Mouse (Mus musculus) hindbrain, embryonic 15.5 days (tissue): ENCODE data around the gene Olfr666. TPM values are rescaled to one million over a fixed set of nuclear protein-coding genes. Genes with fewer than 3 reads are reported as not detected.
"Not testable (repeated sequence)": the region's sequence is repeated elsewhere in the genome, so short reads cannot be mapped to it uniquely, and the experiment has no call there.

ENCODE experiments used
- ATAC-seq: fragments of 200-750 bp; cut with Nextera tagmentation; 2 replicates; pipeline ENCODE4 v1.8.0; 2017; ENCODE audit warnings: low read depth, moderate number of reproducible peaks, moderate TSS enrichment; ENCODE audit not compliant: low FRiP score
- H3K27ac ChIP-seq: fragments of 300-500 bp; sonication (generic); replicated peaks from 2 replicates; pipeline ENCODE4 v1.5.1; 2015; ENCODE audit warnings: mild to moderate bottlenecking, inconsistent platforms
- H3K27me3 ChIP-seq: fragments of 300-500 bp; sonication (generic); 2 replicates; pipeline ENCODE4 v1.6.1; 2015; ENCODE audit warnings: control low read depth, inconsistent platforms
- H3K36me3 ChIP-seq: fragments of 300-500 bp; sonication (generic); 2 replicates; pipeline ENCODE4 v1.6.1; 2015; ENCODE audit warnings: control low read depth, inconsistent platforms
- H3K4me1 ChIP-seq: fragments of 300-500 bp; sonication (generic); replicated peaks from 2 replicates; pipeline ENCODE4 v1.6.1; 2015; ENCODE audit warnings: control low read depth, inconsistent platforms
- H3K4me2 ChIP-seq: fragments of 300-500 bp; sonication (generic); 2 replicates; pipeline ENCODE4 v1.6.1; 2015; ENCODE audit warnings: moderate library complexity, mild to moderate bottlenecking, inconsistent platforms
- H3K4me3 ChIP-seq: fragments of 300-500 bp; sonication (generic); 2 replicates; pipeline ENCODE4 v1.5.1; 2015; ENCODE audit warnings: mild to moderate bottlenecking, inconsistent platforms
- H3K9ac ChIP-seq: fragments of 300-500 bp; sonication (generic); 2 replicates; pipeline ENCODE4 v1.6.1; 2015; ENCODE audit warnings: inconsistent platforms
- H3K9me3 ChIP-seq: fragments of 300-500 bp; sonication (generic); 2 replicates; pipeline ENCODE4 v1.6.1; 2016; ENCODE audit warnings: control low read depth, inconsistent platforms
- WGBS: fragments of 180-500 bp; shearing (Covaris S2); methylation state at CpG from one replicate; pipeline ENCODE4 v1.1.7; 2015; 5-methylcytosine and 5-hydroxymethylcytosine counted together
- polyA plus RNA-seq: library from polyadenylated mRNA; unstranded; fragments of >200 nt; fragmentation: Nextera tagmentation; extraction: Ambion mirVana; gene quantifications from 2 replicates; pipeline ENCODE4 v1.2.1, GENCODE M21; 2015

The Olfr666 gene
- polyA plus RNA-seq = not detected in 2 replicates

DNA sequence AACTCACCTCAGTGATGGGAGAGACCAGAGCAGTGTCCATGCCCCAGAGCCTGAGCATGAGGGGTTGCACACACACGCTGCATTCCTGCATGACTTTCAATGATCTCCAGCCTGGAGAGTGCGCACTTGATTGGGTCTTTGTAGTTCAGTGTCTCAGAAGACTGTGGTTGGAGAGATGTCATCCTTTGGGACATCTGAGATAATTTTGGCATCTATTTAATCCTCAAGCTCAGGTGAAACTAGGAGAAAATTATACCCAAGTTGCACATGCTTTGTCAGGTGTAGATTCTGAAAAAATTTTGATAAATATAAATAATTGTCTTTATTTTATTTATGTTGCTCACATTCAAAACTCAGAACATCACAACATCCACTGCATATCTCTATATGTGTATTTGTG lies at the start of gene Olfr666:
Gene Olfr666 (minus strand): TSS at position 101 of the 400 bp plus-strand sequence.
- H3K4me3 ChIP-seq = no peak within 1 kb of the TSS
- H3K36me3 ChIP-seq = no peaks in the 10 kb centered on the region

DNA sequence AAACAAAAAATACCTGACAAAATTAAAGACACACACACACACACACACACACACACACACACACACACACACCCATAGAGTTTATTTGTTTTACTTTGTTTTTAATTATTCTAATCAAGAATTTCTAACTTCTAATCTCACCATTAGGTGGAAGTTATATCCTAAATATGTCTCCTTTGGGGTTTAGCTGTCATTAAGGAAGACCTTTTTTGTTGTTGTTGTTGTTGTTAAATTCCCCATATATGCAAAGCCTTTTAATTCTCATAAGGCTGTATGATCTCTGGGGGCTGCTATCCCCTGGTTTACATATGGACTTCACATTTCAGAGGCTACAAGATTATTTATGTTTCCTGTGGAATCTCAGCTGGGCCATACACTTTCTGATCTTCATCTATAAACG lies 38.2 kb upstream of the Olfr666 start, which contains the start of gene Olfr669:
Gene Olfr669 (plus strand): TSS at position 301 of the 400 bp plus-strand sequence.
- H3K9me3 ChIP-seq = no peaks in the 10 kb centered on the region
- no peak within 1 kb of the TSS for H3K4me3 ChIP-seq
- no peak within 1 kb of the TSS for H3K4me2 ChIP-seq
- no peak for ATAC-seq
- H3K9ac ChIP-seq = no peak within 1 kb of the TSS
- no peak within 1 kb of the TSS for H3K27ac ChIP-seq
- 89% methylated on average over 1 of the region's 1 CpGs for WGBS
- no peaks in the 10 kb centered on the region for H3K27me3 ChIP-seq
- no peaks in the 10 kb centered on the region for H3K36me3 ChIP-seq
- no peaks in the 10 kb centered on the region for H3K4me1 ChIP-seq

More for the DNA sequence above, at the start of gene Olfr666:
- H3K4me2 ChIP-seq = no peak within 1 kb of the TSS
- no peak within 1 kb of the TSS for H3K27ac ChIP-seq
- no peak for ATAC-seq
- H3K9me3 ChIP-seq = no peaks in the 10 kb centered on the region
- H3K27me3 ChIP-seq = no peaks in the 10 kb centered on the region
- no peak within 1 kb of the TSS for H3K9ac ChIP-seq
- H3K4me1 ChIP-seq = no peaks in the 10 kb centered on the region
- 88% methylated on average over 2 of the region's 2 CpGs for WGBS

- H3K36me3 ChIP-seq = no peaks in the 10 kb centered on the region
- no peak for ATAC-seq
- H3K4me3 ChIP-seq = no peak within 1 kb of the TSS
- H3K9me3 ChIP-seq = no peaks in the 10 kb centered on the region
- H3K27ac ChIP-seq = no peak within 1 kb of the TSS
- 79% methylated on average over 1 of the region's 1 CpGs for WGBS
- H3K4me2 ChIP-seq = no peak within 1 kb of the TSS
- H3K4me1 ChIP-seq = no peaks in the 10 kb centered on the region
- H3K27me3 ChIP-seq = no peaks in the 10 kb centered on the region
- H3K9ac ChIP-seq = no peak within 1 kb of the TSS
These were observed 32.2 kb upstream of the Olfr666 start, which contains the start of gene Olfr668 for GRCm38 (mm10) chr7:104927957-104928356. Gene Olfr668 (minus strand): TSS chr7:104928057.

GRCm38 (mm10) chr7:104921382-104921781 lies 25.6 kb upstream of the Olfr666 start, which contains the start of gene Olfr667:
Gene Olfr667 (minus strand): TSS chr7:104921482.
- Histone ChIP-seq H3K9me3 (no peaks in the 10 kb centered on the region), H3K9ac (no peak within 1 kb of the TSS), H3K4me1 (no peaks in the 10 kb centered on the region), H3K36me3 (no peaks in the 10 kb centered on the region), H3K4me2 (no peak within 1 kb of the TSS), H3K4me3 (no peak within 1 kb of the TSS), H3K27me3 (no peaks in the 10 kb centered on the region), H3K27ac (no peak within 1 kb of the TSS)
- WGBS = 95% methylated on average over 1 of the region's 1 CpGs
- ATAC-seq = no peak

DNA sequence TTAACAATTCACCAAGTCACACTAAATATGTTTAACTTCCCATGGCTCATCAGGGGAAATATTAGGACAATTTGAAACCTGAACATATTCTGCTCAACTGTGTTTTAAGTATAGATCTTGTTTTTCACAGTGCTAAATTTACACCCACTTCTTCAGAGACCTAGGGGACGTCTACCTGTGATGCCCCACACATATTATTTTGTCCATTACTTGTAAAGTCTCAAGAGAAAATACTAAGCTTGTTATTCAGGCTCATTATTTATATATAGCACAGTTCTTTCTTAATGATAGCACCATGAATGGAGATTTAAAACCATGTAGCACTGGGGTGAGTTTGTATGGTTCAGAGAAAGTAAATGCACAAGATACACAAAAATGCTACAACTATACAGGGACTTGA lies 18.0 kb downstream of the Olfr666 start, which contains the start of gene Olfr665:
Gene Olfr665 (plus strand): TSS at position 301 of the 400 bp plus-strand sequence.
- H3K27ac ChIP-seq = no peak within 1 kb of the TSS
- no peaks in the 10 kb centered on the region for H3K36me3 ChIP-seq
- no peak within 1 kb of the TSS for H3K9ac ChIP-seq
- H3K4me2 ChIP-seq = no peak within 1 kb of the TSS
- H3K4me1 ChIP-seq = no peaks in the 10 kb centered on the region
- H3K9me3 ChIP-seq = no peaks in the 10 kb centered on the region
- no peaks in the 10 kb centered on the region for H3K27me3 ChIP-seq
- WGBS = 49% methylated on average over 1 of the region's 1 CpGs
- ATAC-seq = no peak
- no peak within 1 kb of the TSS for H3K4me3 ChIP-seq

- Histone ChIP-seq H3K9me3 (no peaks in the 10 kb centered on the region), H3K9ac (no peak overlapping the region), H3K36me3 (no peaks in the 10 kb centered on the region), H3K4me1 (no peaks in the 10 kb centered on the region), H3K27me3 (no peaks in the 10 kb centered on the region), H3K4me2 (no peak overlapping the region), H3K4me3 (no peak overlapping the region), H3K27ac (no peak overlapping the region)
- no peak for ATAC-seq
- WGBS = 91% methylated on average over 3 of the region's 3 CpGs
These were observed 34.4 kb downstream of the Olfr666 start for GRCm38 (mm10) chr7:104861381-104861780.

- Histone ChIP-seq H3K9ac (no peak overlapping the region), H3K27me3 (no peaks in the 10 kb centered on the region), H3K36me3 (no peaks in the 10 kb centered on the region), H3K4me2 (no peak overlapping the region), H3K27ac (no peak overlapping the region), H3K9me3 (no peaks in the 10 kb centered on the region), H3K4me1 (no peaks in the 10 kb centered on the region), H3K4me3 (no peak overlapping the region)
- no peak for ATAC-seq
- 78% methylated on average over 1 of the region's 1 CpGs for WGBS
These were observed 38.1 kb downstream of the Olfr666 start for GRCm38 (mm10) chr7:104857683-104858082.

GRCm38 (mm10) chr7:104856709-104857108 lies 39.0 kb downstream of the Olfr666 start, which contains the start of gene Usp17la:
Gene Usp17la (plus strand): TSS chr7:104857009.
- H3K27ac ChIP-seq, ATAC-seq, H3K9me3 ChIP-seq, H3K4me3 ChIP-seq, H3K9ac ChIP-seq, H3K4me1 ChIP-seq, H3K27me3 ChIP-seq, H3K36me3 ChIP-seq, H3K4me2 ChIP-seq: not testable (repeated sequence)
- WGBS = 77% methylated on average over 2 of the region's 2 CpGs

- H3K4me2 ChIP-seq = no peak overlapping the region
These were observed 40.5 kb downstream of the Olfr666 start for GRCm38 (mm10) chr7:104855248-104855750.

GRCm38 (mm10) chr7:104851546-104851945 lies 44.2 kb downstream of the Olfr666 start:
- not testable (repeated sequence) for H3K9ac ChIP-seq, H3K9me3 ChIP-seq, H3K4me1 ChIP-seq, H3K4me2 ChIP-seq, ATAC-seq, H3K4me3 ChIP-seq, H3K27me3 ChIP-seq, H3K36me3 ChIP-seq, H3K27ac ChIP-seq
- WGBS = 74% methylated on average over 2 of the region's 2 CpGs

More at GRCm38 (mm10) chr7:104855248-104855750, 40.5 kb downstream of the Olfr666 start:
- H3K27me3 ChIP-seq = no peaks in the 10 kb centered on the region
- ATAC-seq = no peak
- no peaks in the 10 kb centered on the region for H3K4me1 ChIP-seq
- no peaks in the 10 kb centered on the region for H3K9me3 ChIP-seq
- no peak overlapping the region for H3K9ac ChIP-seq
- WGBS = 81% methylated on average over 3 of the region's 3 CpGs
- no peak overlapping the region for H3K4me3 ChIP-seq
- no peak overlapping the region for H3K27ac ChIP-seq
- H3K36me3 ChIP-seq = no peaks in the 10 kb centered on the region

DNA sequence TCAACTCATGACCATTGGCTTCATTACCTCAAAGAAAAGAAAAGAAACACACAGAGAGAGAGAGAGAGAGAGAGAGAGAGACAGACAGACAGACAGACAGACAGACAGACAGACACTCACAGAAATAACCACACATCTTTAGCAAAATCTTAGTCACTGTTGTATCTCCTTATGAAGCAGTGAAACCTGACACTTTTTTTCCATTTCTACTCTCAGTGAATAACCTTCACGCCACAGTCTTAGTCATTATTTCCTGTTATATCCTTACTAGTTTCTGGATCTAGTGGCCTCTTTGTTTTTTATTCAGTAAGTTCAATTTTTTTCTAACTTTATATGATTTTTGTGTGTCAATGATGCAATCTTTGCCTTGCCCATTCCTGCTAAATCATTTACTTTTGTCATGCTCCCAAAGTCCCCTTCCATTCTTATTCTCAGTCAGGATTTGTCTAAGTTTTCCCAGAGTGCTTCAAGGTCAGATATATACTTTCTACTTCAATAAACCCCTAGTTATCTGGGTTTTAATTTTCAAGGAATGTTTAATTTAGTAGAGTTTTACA lies 51.9 kb downstream of the Olfr666 start:
- H3K4me1 ChIP-seq = no peaks in the 10 kb centered on the region
- WGBS = 81% methylated on average over 1 of the region's 1 CpGs
- H3K4me3 ChIP-seq = no peak overlapping the region
- no peak overlapping the region for H3K9ac ChIP-seq
- H3K27me3 ChIP-seq = no peaks in the 10 kb centered on the region
- ATAC-seq = no peak
- no peaks in the 10 kb centered on the region for H3K9me3 ChIP-seq
- no peak overlapping the region for H3K27ac ChIP-seq
- H3K36me3 ChIP-seq = no peaks in the 10 kb centered on the region
- no peak overlapping the region for H3K4me2 ChIP-seq

DNA sequence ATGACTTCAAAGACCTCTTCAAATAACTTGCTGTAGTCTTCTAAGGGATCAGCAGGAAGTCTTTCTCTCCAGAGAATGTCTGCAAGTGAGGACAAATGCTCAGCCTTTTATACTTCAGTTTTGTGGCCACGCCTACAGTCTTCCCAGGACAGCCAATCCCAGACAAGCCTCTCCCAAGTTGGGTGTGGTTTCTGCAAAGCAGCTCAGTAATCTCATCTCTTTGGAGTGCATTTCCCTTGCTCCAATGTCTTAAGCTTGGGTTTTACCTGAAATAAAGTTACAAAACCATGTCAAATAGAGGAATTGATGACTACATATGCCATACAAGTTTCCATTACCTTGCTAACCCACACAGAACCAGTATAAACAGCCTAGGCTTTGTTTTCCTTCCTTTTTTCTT lies 53.2 kb downstream of the Olfr666 start, which contains the start of gene Usp17lb:
Gene Usp17lb (minus strand): TSS at position 101 of the 400 bp plus-strand sequence.
- ATAC-seq = no peak
- no peaks in the 10 kb centered on the region for H3K36me3 ChIP-seq
- no peak within 1 kb of the TSS for H3K9ac ChIP-seq
- no peak within 1 kb of the TSS for H3K27ac ChIP-seq
- no peaks in the 10 kb centered on the region for H3K4me1 ChIP-seq
- H3K27me3 ChIP-seq = no peaks in the 10 kb centered on the region
- H3K4me2 ChIP-seq = no peak within 1 kb of the TSS
- WGBS = 63% methylated on average over 1 of the region's 1 CpGs
- H3K9me3 ChIP-seq = no peaks in the 10 kb centered on the region
- no peak within 1 kb of the TSS for H3K4me3 ChIP-seq
